Mouse (Mus musculus) MEL (cell line): ENCODE measurements around the gene Nup210l. TPM values are rescaled to one million over a fixed set of nuclear protein-coding genes. Genes with fewer than 3 reads are reported as not detected.

Source experiments
- DNase-seq: peaks from one replicate; pipeline ENCODE4 v3.0.0; 2011; ENCODE audit warnings: low read depth, low spot score
- H3K27ac ChIP-seq: 2 replicates; pipeline ENCODE4 v1.5.1; 2012; ENCODE audit warnings: low read depth, mild to moderate bottlenecking, control low read depth, low read length, moderate library complexity; ENCODE audit not compliant: control insufficient read depth
- H3K27me3 ChIP-seq, 2 experiments: fragments of 150-350 bp in 1 of 2; sonication (generic) in 1 of 2; 2 replicates each; pipeline ENCODE4 v1.6.1; 2012; ENCODE audit warnings: low read length in 2 of 2, mild to moderate bottlenecking in 2 of 2, improper control_type of control experiment in 1 of 2, moderate library complexity in 1 of 2; ENCODE audit not compliant: insufficient read depth in 2 of 2, control insufficient read depth in 1 of 2
- H3K36me3 ChIP-seq, 2 experiments: 2 replicates each; pipeline ENCODE4 v1.6.1; 2012 to 2014; ENCODE audit warnings: low read length in 2 of 2, improper control_type of control experiment in 1 of 2, inconsistent platforms in 1 of 2, mild to moderate bottlenecking in 1 of 2; ENCODE audit not compliant: insufficient read depth in 2 of 2, control insufficient read depth in 1 of 2
- H3K4me1 ChIP-seq, 2 experiments: fragments of 150-350 bp in 1 of 2; sonication (generic) in 1 of 2; 2 replicates each; pipeline ENCODE4 v1.6.1; 2012; ENCODE audit warnings: low read length in 2 of 2, improper control_type of control experiment in 1 of 2, mild to moderate bottlenecking in 1 of 2; ENCODE audit not compliant: insufficient read depth in 2 of 2, control insufficient read depth in 1 of 2
- H3K4me3 ChIP-seq, 2 experiments: fragments of 150-350 bp in 1 of 2; sonication (generic) in 1 of 2; 2 replicates each; pipeline ENCODE4 v1.5.1; 2012; ENCODE audit warnings: low read depth in 2 of 2, low read length in 2 of 2, mild to moderate bottlenecking in 2 of 2, moderate library complexity in 2 of 2, control low read depth in 1 of 2, improper control_type of control experiment in 1 of 2; ENCODE audit not compliant: control insufficient read depth in 1 of 2, insufficient read depth in 1 of 2
- H3K79me2 ChIP-seq: 2 replicates; pipeline ENCODE4 v1.6.1; 2012; ENCODE audit warnings: mild to moderate bottlenecking, low read length, moderate library complexity; ENCODE audit not compliant: control insufficient read depth, poor library complexity, insufficient read depth
- H3K9ac ChIP-seq: 2 replicates; pipeline ENCODE4 v1.6.1; 2012; ENCODE audit warnings: low read depth, mild to moderate bottlenecking, control low read depth, low read length, moderate library complexity; ENCODE audit not compliant: control insufficient read depth, poor library complexity, severe bottlenecking
- H3K9me3 ChIP-seq: fragments of 150-350 bp; sonication (generic); replicated peaks from 2 replicates; pipeline ENCODE4 v1.6.1; 2012; ENCODE audit warnings: mild to moderate bottlenecking, low read length, improper control_type of control experiment, moderate library complexity; ENCODE audit not compliant: insufficient read depth
- CHD2 ChIP-seq: IDR thresholded peaks from 2 replicates; pipeline ENCODE4 v1.6.1; 2011; ENCODE audit warnings: low read length, improper control_type of control experiment
- CTCF ChIP-seq, 3 experiments: IDR thresholded peaks in 2 of 3; conservative IDR thresholded peaks in 1 of 3; 2 replicates each; pipeline ENCODE4 v1.5.1; 2011 to 2012; ENCODE audit warnings: low read length in 3 of 3, low read depth in 2 of 3, mild to moderate bottlenecking in 2 of 3, improper control_type of control experiment in 1 of 3, inconsistent platforms in 1 of 3, mixed read lengths in 1 of 3, moderate library complexity in 1 of 3; ENCODE audit not compliant: control insufficient read depth in 1 of 3, insufficient read depth in 1 of 3, poor library complexity in 1 of 3, severe bottlenecking in 1 of 3
- E2F4 ChIP-seq: IDR thresholded peaks from 2 replicates; pipeline ENCODE4 v1.6.1; 2011; ENCODE audit warnings: low read depth, low read length, improper control_type of control experiment, borderline replicate concordance
- ELF1 ChIP-seq: IDR thresholded peaks from 2 replicates; pipeline ENCODE4 v1.6.1; 2014; ENCODE audit warnings: low read depth, mild to moderate bottlenecking, inconsistent platforms, low read length, improper control_type of control experiment, moderate library complexity
- GATA1 ChIP-seq: IDR thresholded peaks from 2 replicates; pipeline ENCODE4 v1.6.1; 2011; ENCODE audit warnings: low read depth, low read length, improper control_type of control experiment
- HCFC1 ChIP-seq: IDR thresholded peaks from 2 replicates; pipeline ENCODE4 v1.6.1; 2012; ENCODE audit warnings: low read depth, mild to moderate bottlenecking, inconsistent platforms, low read length, improper control_type of control experiment, moderate library complexity
- JUND ChIP-seq: IDR thresholded peaks from 2 replicates; pipeline ENCODE4 v1.6.1; 2011; ENCODE audit warnings: low read depth, mild to moderate bottlenecking, improper control_type of control experiment, low read length
- KAT2A ChIP-seq: conservative IDR thresholded peaks from 2 replicates; pipeline ENCODE4 v1.6.1; 2012; ENCODE audit warnings: low read depth, low read length, improper control_type of control experiment, inconsistent platforms
- MAFK ChIP-seq: IDR thresholded peaks from 2 replicates; pipeline ENCODE4 v1.6.1; 2011; ENCODE audit warnings: low read depth, mild to moderate bottlenecking, low read length, improper control_type of control experiment, borderline replicate concordance
- MAX ChIP-seq: IDR thresholded peaks from 2 replicates; pipeline ENCODE4 v1.6.1; 2011; ENCODE audit warnings: low read length, improper control_type of control experiment
- MAZ ChIP-seq: IDR thresholded peaks from 2 replicates; pipeline ENCODE4 v1.6.1; 2012; ENCODE audit warnings: low read depth, mild to moderate bottlenecking, inconsistent platforms, low read length, improper control_type of control experiment
- MYC ChIP-seq: IDR thresholded peaks from 2 replicates; pipeline ENCODE4 v1.6.1; 2011; ENCODE audit warnings: low read depth, mild to moderate bottlenecking, low read length, improper control_type of control experiment, moderate library complexity
- NELFE ChIP-seq: IDR thresholded peaks from 2 replicates; pipeline ENCODE4 v1.6.1; 2011; ENCODE audit warnings: low read depth, low read length, improper control_type of control experiment
- POLR2AphosphoS2 ChIP-seq: IDR thresholded peaks from 2 replicates; pipeline ENCODE4 v1.6.1; 2011; ENCODE audit warnings: low read length, improper control_type of control experiment
- POLR2AphosphoS5 ChIP-seq: IDR thresholded peaks from 2 replicates; pipeline ENCODE4 v1.6.1; 2012; ENCODE audit warnings: low read depth, borderline replicate concordance, mild to moderate bottlenecking, inconsistent platforms, low read length, moderate library complexity, mixed read lengths
- RAD21 ChIP-seq: IDR thresholded peaks from 2 replicates; pipeline ENCODE4 v1.6.1; 2011; ENCODE audit warnings: mild to moderate bottlenecking, low read depth, low read length, improper control_type of control experiment
- RCOR1 ChIP-seq: IDR thresholded peaks from 2 replicates; pipeline ENCODE4 v1.6.1; 2012; ENCODE audit warnings: low read depth, mild to moderate bottlenecking, inconsistent platforms, low read length, improper control_type of control experiment
- SMC3 ChIP-seq: IDR thresholded peaks from 2 replicates; pipeline ENCODE4 v1.6.1; 2011; ENCODE audit warnings: low read depth, low read length, improper control_type of control experiment
- TBP ChIP-seq: IDR thresholded peaks from 2 replicates; pipeline ENCODE4 v1.8.0; 2011; ENCODE audit warnings: low read depth, low read length, improper control_type of control experiment
- TCF12 ChIP-seq: IDR thresholded peaks from 2 replicates; pipeline ENCODE4 v1.6.1; 2014; ENCODE audit warnings: low read depth, mild to moderate bottlenecking, inconsistent platforms, low read length, improper control_type of control experiment, moderate library complexity
- USF1 ChIP-seq: IDR thresholded peaks from 2 replicates; pipeline ENCODE4 v1.6.1; 2014; ENCODE audit warnings: low read depth, mild to moderate bottlenecking, inconsistent platforms, low read length, improper control_type of control experiment, moderate library complexity
- USF2 ChIP-seq, 2 experiments: IDR thresholded peaks; 2 replicates each; pipeline ENCODE4 v1.6.1; 2011 to 2012; ENCODE audit warnings: improper control_type of control experiment in 2 of 2, low read length in 2 of 2, borderline replicate concordance in 1 of 2, inconsistent platforms in 1 of 2, low read depth in 1 of 2, mild to moderate bottlenecking in 1 of 2; ENCODE audit not compliant: insufficient read depth in 1 of 2
- ZNF384 ChIP-seq: IDR thresholded peaks from 2 replicates; pipeline ENCODE4 v1.6.1; 2012; ENCODE audit warnings: low read depth, mild to moderate bottlenecking, inconsistent platforms, low read length, improper control_type of control experiment
- polyA plus RNA-seq, 2 experiments: library from polyadenylated mRNA; stranded (reverse) in 1 of 2; unstranded in 1 of 2; fragments of >175 nt in 1 of 2; fragments of >200 nt in 1 of 2; gene quantifications; 2 replicates each; pipeline versions ENCODE4 v1.2.1 to v1.2.4; 2012; ENCODE audit warnings: low replicate concordance in 2 of 2, low read depth in 1 of 2; ENCODE audit not compliant: insufficient read length in 2 of 2, insufficient read depth in 1 of 2, missing spikeins in 1 of 2
- total RNA-seq: library from RNA; depleted of rRNA; stranded (reverse); fragments of 300-350 nt; gene quantifications from 2 replicates; pipeline ENCODE4 v1.2.3, GENCODE M21; 2012

Gene Nup210l
- total and polyA plus RNA-seq, 3 experiments: 0.54 to 0.65 TPM; not detected in 1

DNA sequence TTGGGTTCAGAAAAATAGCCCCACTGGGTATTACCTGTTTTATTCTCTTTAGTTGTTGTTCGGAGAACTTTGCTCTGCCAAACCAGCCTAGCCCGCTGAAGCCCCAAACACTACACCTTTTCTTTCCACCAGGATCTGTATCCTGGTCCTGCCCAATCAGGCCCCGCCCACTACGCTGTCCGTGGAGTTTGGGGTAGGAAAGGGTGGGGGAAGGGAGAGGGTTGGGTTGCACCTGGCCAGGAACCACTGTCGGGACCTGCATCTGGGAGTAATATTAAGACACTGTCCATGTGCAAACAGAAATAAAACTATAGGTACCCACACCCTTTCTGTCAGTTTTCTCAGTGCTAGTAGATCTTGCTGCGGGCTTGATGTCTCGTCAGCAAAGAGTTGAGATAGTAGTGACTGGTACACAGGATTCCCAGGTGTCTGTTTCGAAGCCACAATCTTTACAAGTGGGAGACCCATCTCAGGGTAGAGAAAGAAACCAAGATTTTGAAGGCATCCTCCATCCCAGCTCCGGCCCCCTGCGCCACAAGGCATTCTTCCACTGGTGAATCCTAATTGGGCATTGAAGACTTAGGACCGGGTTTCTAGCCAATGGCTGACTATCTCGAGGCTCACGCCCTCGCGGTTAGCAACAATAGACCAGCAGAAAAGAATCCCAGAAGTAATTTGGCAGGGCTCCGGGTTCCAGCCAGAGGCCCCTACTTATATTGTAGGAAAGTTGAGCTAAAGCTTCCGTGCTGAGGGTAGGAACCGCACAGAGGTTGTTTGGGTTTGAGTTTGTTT, 139.2 kb downstream of the Nup210l start, which contains the start of gene Creb3l4:
Creb3l4 (minus strand) TSS at position 529 of the 792 bp plus-strand sequence.
- Histone ChIP-seq H3K9ac (no peak within 1 kb of the TSS), H3K27ac (no peak within 1 kb of the TSS), H3K9me3 (no peaks in the 10 kb centered on the region), H3K79me2 (peaks cover 1% of the 10 kb centered on the region), H3K27me3 (no peaks in the 10 kb centered on the region), H3K36me3 (peaks cover 0 to 7% of the 10 kb centered on the region in 2 experiments; a peak in 1 of 4 replicates), H3K4me3 (no peak within 1 kb of the TSS), H3K4me1 (peaks cover 10 to 14% of the 10 kb centered on the region in 2 experiments; a peak in 3 of 4 replicates)
- TF ChIP-seq NELFE (no peak), TBP (no peak), RAD21 (no peak), GATA1 (no peak), CTCF (IDR thresholded peaks at IDR 0.05 in 2 of 3, conservative IDR thresholded peaks at IDR 0.05 in 1 of 3; ENCODE audit: control insufficient read depth in 1 of 3, insufficient read depth in 1 of 3, low read depth in 2 of 3, low read length in 3 of 3, poor library complexity in 1 of 3, severe bottlenecking in 1 of 3) (no peak), E2F4 (no peak), MAZ (no peak), JUND (no peak), RCOR1 (no peak)
- DNase-seq: no peak

DNA sequence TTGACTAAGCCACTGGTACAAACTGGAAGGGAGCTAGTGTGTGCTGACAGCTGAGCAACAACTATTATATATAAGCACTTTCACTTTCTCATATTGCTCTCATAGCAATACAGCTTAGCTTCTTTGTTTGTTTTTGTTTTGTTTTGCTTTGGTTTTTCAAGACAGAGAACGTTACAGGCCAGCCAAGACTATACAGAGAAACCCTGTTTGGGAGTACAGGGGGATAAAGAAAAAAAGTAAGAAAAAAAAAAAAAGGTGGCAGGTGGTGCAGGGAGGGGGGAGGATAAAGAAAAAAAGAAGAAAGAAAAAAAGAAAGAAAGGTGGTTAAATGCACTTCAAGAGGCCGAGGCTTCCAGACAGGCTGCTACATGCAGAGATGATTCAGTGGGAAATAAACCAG, 141.5 kb downstream of the Nup210l start:
- no peaks in the 10 kb centered on the region for H3K27me3 ChIP-seq
- peaks cover 7% of the 10 kb centered on the region for H3K79me2 ChIP-seq
- no peak overlapping the region for H3K9ac ChIP-seq
- H3K27ac ChIP-seq: no peak overlapping the region
- H3K4me3 ChIP-seq: peak overlapping the region in 1 of 2 experiments; percentile 41; a peak in 2 of 4 replicates
- peaks cover 10 to 14% of the 10 kb centered on the region in 2 experiments; a peak in 3 of 4 replicates for H3K4me1 ChIP-seq
- no peaks in the 10 kb centered on the region for H3K9me3 ChIP-seq
- H3K36me3 ChIP-seq: peaks cover 0 to 7% of the 10 kb centered on the region in 2 experiments; a peak in 1 of 4 replicates
- TF ChIP-seq RAD21 (no peak), SMC3 (no peak), ZNF384 (peak; percentile 63; the same call in 1 of the 2 replicates), TBP (no peak)
- DNase-seq: no peak

DNA sequence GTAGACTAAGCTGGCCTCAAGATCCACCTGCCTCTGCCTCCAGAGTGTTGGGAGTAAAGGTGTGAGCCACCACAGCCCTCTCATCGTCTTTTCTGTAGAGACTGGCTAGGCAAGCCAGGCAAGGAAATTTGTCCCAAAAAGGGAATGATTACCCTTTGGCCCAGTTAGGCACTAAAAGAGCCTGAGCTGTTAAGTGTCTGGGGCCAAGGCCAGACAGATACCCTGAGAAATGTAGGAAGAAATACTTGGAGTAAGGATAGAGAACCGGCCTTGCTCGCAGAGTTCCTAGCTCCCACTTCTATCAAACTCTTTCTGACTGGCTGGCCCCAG, 143.7 kb downstream of the Nup210l start:
- Histone ChIP-seq H3K4me1 (peaks cover 7 to 10% of the 10 kb centered on the region in 2 experiments; a peak in 2 of 4 replicates), H3K79me2 (peaks cover 7% of the 10 kb centered on the region), H3K4me3 (peak overlapping the region; percentile 44 to 71), H3K27ac (peak overlapping the region; percentile 31), H3K9me3 (no peaks in the 10 kb centered on the region), H3K36me3 (peaks cover 0 to 7% of the 10 kb centered on the region in 2 experiments; a peak in 2 of 4 replicates), H3K9ac (peak overlapping the region; percentile 60), H3K27me3 (no peaks in the 10 kb centered on the region)
- no peak for DNase-seq
- TF ChIP-seq CHD2 (no peak), ELF1 (no peak), POLR2AphosphoS2 (no peak), KAT2A (no peak), TCF12 (no peak), USF2 (IDR thresholded peaks at IDR 0.05; ENCODE audit: borderline replicate concordance in 1 of 2, insufficient read depth in 1 of 2, low read depth in 1 of 2, low read length in 2 of 2) (no peak), HCFC1 (no peak), MAX (no peak), JUND (no peak), USF1 (no peak), RCOR1 (no peak), MAZ (no peak), GATA1 (no peak), ZNF384 (no peak), MAFK (no peak), MYC (no peak), POLR2AphosphoS5 (no peak), RAD21 (no peak)
